In the genomic region with DNA sequence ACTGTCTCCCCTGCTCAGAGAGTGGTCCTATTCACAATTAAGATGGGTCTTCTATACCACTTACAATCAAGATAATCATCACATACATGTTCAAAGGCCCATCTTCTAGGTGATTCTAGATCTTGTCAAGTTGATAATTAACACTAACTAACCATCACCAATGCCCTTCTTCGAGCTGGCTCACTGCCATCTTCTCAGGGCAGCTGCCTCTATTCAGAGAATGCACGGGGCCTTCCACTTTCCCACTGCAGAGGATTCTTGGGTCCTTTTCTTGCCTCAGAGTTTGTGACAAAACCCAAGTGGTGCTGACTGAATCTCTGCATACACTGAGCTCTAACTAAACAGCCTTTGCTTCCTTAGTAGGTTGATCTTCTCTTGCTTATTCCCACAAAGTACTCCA, we compare ENCODE assay signal across 24 mouse cellular contexts.
DNase-seq lines count a peak whose midpoint lies in the region; ATAC-seq and TF ChIP-seq lines count a peak whose summit lies in the region.
"Had no signal": no experiment of that assay in that cellular context is flagged by ENCODE, and none has a peak within 500 bp of the region (broad histone marks: within the 10 kb centered on the region; RNA-seq: fewer than 3 reads in every experiment).

No protein-coding gene starts in this region.

- ATAC-seq in kidney, embryonic 14.5 days (ENCODE audit: low FRiP score, low TSS enrichment) = no peak
- ATAC-seq: activated CD4-positive, CD25-positive, alpha-beta regulatory T cell, adult 4 months; CD4-positive, CD25-positive, alpha-beta regulatory T cell, adult 4 months; forebrain, embryonic 13.5 days; Patski had no signal

- no peaks in the 10 kb centered on the region for H3K4me1 ChIP-seq in kidney, embryonic 14.5 days (ENCODE audit: control insufficient read depth, insufficient read depth, low read length)
- peaks cover 9% of the 10 kb centered on the region; the same call in 1 of the 2 replicates for H3K4me1 ChIP-seq in kidney, adult 2 months (ENCODE audit: control insufficient read depth, insufficient read depth, low read length)
- H3K4me1 ChIP-seq: embryonic facial prominence, embryonic 10.5 days; forebrain, embryonic 13.5 days had no signal

- H3K27ac ChIP-seq in kidney, embryonic 14.5 days (ENCODE audit: low read depth, low read length) = no peak overlapping the region
- H3K27ac ChIP-seq in kidney, adult 2 months (ENCODE audit: insufficient read depth, low read depth, low read length) = no peak overlapping the region
- H3K27ac ChIP-seq: embryonic facial prominence, embryonic 10.5 days; embryonic facial prominence, embryonic 12.5 days; forebrain, embryonic 13.5 days had no signal

- H3K36me3 ChIP-seq in kidney, embryonic 14.5 days (ENCODE audit: control insufficient read depth, insufficient read depth, low read length) = no peaks in the 10 kb centered on the region
- H3K36me3 ChIP-seq in kidney, adult 2 months (ENCODE audit: control insufficient read depth, insufficient read depth, low read length) = no peaks in the 10 kb centered on the region
- H3K36me3 ChIP-seq: embryonic facial prominence, embryonic 10.5 days; embryonic facial prominence, embryonic 12.5 days; G1E had no signal

- no peaks in the 10 kb centered on the region for H3K9me3 ChIP-seq in kidney, embryonic 14.5 days (ENCODE audit: control insufficient read depth, low read length)
- H3K9me3 ChIP-seq: embryonic facial prominence, embryonic 10.5 days; embryonic facial prominence, embryonic 12.5 days; forebrain, embryonic 13.5 days; G1E had no signal

- H3K9ac ChIP-seq in kidney, embryonic 14.5 days (ENCODE audit: low read depth, low read length) = no peak overlapping the region
- H3K9ac ChIP-seq: embryonic facial prominence, embryonic 12.5 days; forebrain, embryonic 13.5 days had no signal

- whole genome bisulfite sequencing in kidney, embryonic 14.5 days = 86% methylated on average over 2 of the region's 2 CpGs
- WGBS in kidney, adult 2 months = 49% methylated on average over 2 of the region's 2 CpGs

- no peak for TF ChIP-seq CTCF in kidney, adult 2 months (conservative IDR thresholded peaks at IDR 0.05; ENCODE audit: insufficient read depth, insufficient read length, low read depth, low read length)

- peak; percentile 11 for DNase-seq in kidney, adult 11 months
- peak; percentile 44 for DNase-seq in kidney, adult 2 months
- no peak for DNase-seq in kidney, adult 9 months
- peak; percentile 44 to 57 for DNase-seq in kidney, postnatal 25 days
- DNase-seq in kidney, postnatal 4 days = no peak
- DNase-seq in retina, postnatal 1 day = peak; percentile 44
- no peak for DNase-seq in retina, embryonic 14.5 days (ENCODE audit: low spot score)
- DNase-seq: adrenal gland, adult 8-10 months; adrenal gland, postnatal 14 days; adrenal gland, postnatal 36 days; B cell, adult 2 months; cerebellum, adult 11-12 months; cerebellum, adult 2 months; cerebellum, adult 9-10 months; cerebellum, postnatal 10 days; cerebellum, postnatal 25 days had no signal

- no peaks in the 10 kb centered on the region for H3K27me3 ChIP-seq in kidney, embryonic 14.5 days (ENCODE audit: control insufficient read depth, insufficient read depth, low read length)
- H3K27me3 ChIP-seq in kidney, adult 2 months (replicated peaks; ENCODE audit: control insufficient read depth, insufficient read depth, low read length) = no peaks in the 10 kb centered on the region
- H3K27me3 ChIP-seq: embryonic facial prominence, embryonic 12.5 days; forebrain, embryonic 13.5 days; Patski had no signal

- no peak for TF ChIP-seq POLR2A in kidney, adult 2 months (IDR thresholded peaks at IDR 0.05; ENCODE audit: low read depth, low read length)

- no peak overlapping the region for H3K4me3 ChIP-seq in kidney, embryonic 14.5 days (ENCODE audit: low read length)
- no peak overlapping the region for H3K4me3 ChIP-seq in kidney, adult 2 months (ENCODE audit: insufficient read depth, low read depth, low read length)
- H3K4me3 ChIP-seq: embryonic facial prominence, embryonic 10.5 days; embryonic facial prominence, embryonic 12.5 days; forebrain, embryonic 13.5 days had no signal

- H3K4me2 ChIP-seq in kidney, embryonic 14.5 days (replicated peaks; ENCODE audit: low read depth, low read length) = no peak overlapping the region
- H3K4me2 ChIP-seq: embryonic facial prominence, embryonic 12.5 days; forebrain, embryonic 13.5 days had no signal

Comparison
In these comparisons a context has a peak if more than half of its experiments do, and no peak if none do; other contexts are left out.
1. DNase-seq: peak in kidney, adult 11 months (single experiment), kidney, adult 2 months (single experiment), kidney, postnatal 25 days (2 of 2) and retina, postnatal 1 day (single experiment); none in kidney, adult 9 months (single experiment), kidney, postnatal 4 days (0 of 2) and retina, embryonic 14.5 days (single experiment).